8 mouse cellular contexts compared by ENCODE assay signal in the genomic region with DNA sequence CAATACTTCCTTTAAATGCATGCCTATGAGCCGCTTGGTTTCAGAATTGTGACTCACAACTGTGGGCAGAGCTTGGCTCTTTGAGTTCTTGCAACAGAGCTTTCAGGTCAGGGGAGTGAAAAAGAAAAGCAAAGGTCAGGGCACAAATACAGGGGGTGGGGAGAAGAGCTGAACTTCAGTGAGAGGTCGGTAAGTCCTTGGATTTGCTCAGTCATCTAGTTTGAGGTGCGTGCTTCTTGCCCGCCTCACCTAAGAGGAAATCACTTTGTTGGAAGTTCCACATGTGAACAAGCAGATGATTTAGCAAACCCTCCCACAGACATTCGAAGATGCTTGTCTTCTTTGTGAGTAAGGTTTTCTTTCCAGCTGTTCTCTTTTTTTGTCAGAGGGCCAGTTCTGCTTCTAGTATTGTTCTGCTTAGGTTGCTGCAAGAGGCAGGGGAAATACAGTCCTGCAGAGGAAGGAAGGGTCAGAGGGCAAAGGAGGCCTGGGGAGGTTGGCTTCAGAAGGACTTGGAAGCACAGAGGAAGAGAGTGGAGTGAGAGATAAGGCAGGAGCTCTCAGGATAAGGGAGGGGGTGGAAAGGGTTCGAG. TPM values are rescaled to one million over a fixed set of nuclear protein-coding genes. Genes with fewer than 3 reads are reported as not detected.
DNase-seq lines count a peak whose midpoint lies in the region; ATAC-seq and TF ChIP-seq lines count a peak whose summit lies in the region.

No protein-coding gene starts in this region.

- no peaks in the 10 kb centered on the region for H3K9me3 ChIP-seq in intestine, embryonic 15.5 days
- no peaks in the 10 kb centered on the region for H3K9me3 ChIP-seq in lung, postnatal 0 days (ENCODE audit: low read length)

- TF ChIP-seq CTCF in lung, postnatal 0 days (IDR thresholded peaks at IDR 0.05) = no peak

- no peak overlapping the region for H3K4me3 ChIP-seq in intestine, embryonic 15.5 days (replicated peaks)
- H3K4me3 ChIP-seq in lung, postnatal 0 days (ENCODE audit: low read depth, low read length) = no peak overlapping the region

- no peaks in the 10 kb centered on the region for H3K27me3 ChIP-seq in intestine, embryonic 15.5 days (replicated peaks)
- H3K27me3 ChIP-seq in lung, postnatal 0 days (replicated peaks; ENCODE audit: insufficient read depth, low read length) = no peaks in the 10 kb centered on the region

- 0 out of 2 replicates have a peak, but pooled peaks cover 3% of the 10 kb centered on the region for H3K4me1 ChIP-seq in intestine, embryonic 15.5 days (replicated peaks)
- H3K4me1 ChIP-seq in lung, postnatal 0 days (ENCODE audit: insufficient read depth, low read depth, low read length) = no peaks in the 10 kb centered on the region

- no peak for TF ChIP-seq EP300 in lung, postnatal 0 days (IDR thresholded peaks at IDR 0.05)

- H3K4me2 ChIP-seq in intestine, embryonic 15.5 days (replicated peaks) = no peak overlapping the region
- no peak overlapping the region for H3K4me2 ChIP-seq in lung, postnatal 0 days (replicated peaks; ENCODE audit: low read depth, low read length)

- peak; percentile 71 for ATAC-seq in intestine, embryonic 15.5 days
- peak; percentile 67 for ATAC-seq in lung, postnatal 0 days

- no peaks in the 10 kb centered on the region for H3K36me3 ChIP-seq in intestine, embryonic 15.5 days
- no peaks in the 10 kb centered on the region for H3K36me3 ChIP-seq in lung, postnatal 0 days (ENCODE audit: insufficient read depth, low read length)

- H3K27ac ChIP-seq in intestine, embryonic 15.5 days = no peak overlapping the region
- no peak overlapping the region for H3K27ac ChIP-seq in lung, postnatal 0 days (ENCODE audit: low read length)

- 42% methylated on average over 6 of the region's 6 CpGs for WGBS in intestine, embryonic 15.5 days
- WGBS in lung, postnatal 0 days = 34% methylated on average over 6 of the region's 6 CpGs

- DNase-seq in kidney, adult 11 months = peak; percentile 70
- DNase-seq in kidney, postnatal 10 days = no peak
- peak; percentile 37 for DNase-seq in embryo, embryonic 11 days
- peak; percentile 48 for DNase-seq in lung, postnatal 0 days (ENCODE audit: low spot score)
- no peak for DNase-seq in testis, postnatal 14 days (ENCODE audit: low spot score)
- DNase-seq in retina, postnatal 1 day = no peak
- no peak for DNase-seq in spleen, postnatal 10 days (ENCODE audit: low spot score in 2 of 2)

- H3K9ac ChIP-seq in intestine, embryonic 15.5 days = no peak overlapping the region
- H3K9ac ChIP-seq in lung, postnatal 0 days (replicated peaks; ENCODE audit: low read depth) = no peak overlapping the region

RNA-seq across cellular contexts. Expression of gene Gtdc1, which starts 25.5 kb away (rescaled TPM):
- polyA plus RNA-seq in intestine, embryonic 15.5 days (2015; fragmentation: Nextera tagmentation; extraction: Ambion mirVana) = 8.8 and 10.2 TPM in 2 replicates
- 7.6 and 10.0 TPM in 2 replicates for polyA plus RNA-seq in lung, postnatal 0 days (2015; fragmentation: Nextera tagmentation; extraction: Ambion mirVana)

Comparison
In these comparisons a context has a peak if more than half of its experiments do, and no peak if none do; other contexts are left out.
1. DNase-seq: peak in kidney, adult 11 months (single experiment), embryo, embryonic 11 days (single experiment) and lung, postnatal 0 days (single experiment); none in kidney, postnatal 10 days (single experiment), testis, postnatal 14 days (single experiment), retina, postnatal 1 day (single experiment) and spleen, postnatal 10 days (0 of 2).